Mouse (Mus musculus): ENCODE measurements around the gene Pip4k2b. TPM values are rescaled to one million over a fixed set of nuclear protein-coding genes. Genes with fewer than 3 reads are reported as not detected.
A peak's percentile ranks its signal among the peaks of the same experiment; 100 is the strongest.

Pip4k2b gene
- polyA plus RNA-seq, 1 experiment = 30.1 TPM

DNA sequence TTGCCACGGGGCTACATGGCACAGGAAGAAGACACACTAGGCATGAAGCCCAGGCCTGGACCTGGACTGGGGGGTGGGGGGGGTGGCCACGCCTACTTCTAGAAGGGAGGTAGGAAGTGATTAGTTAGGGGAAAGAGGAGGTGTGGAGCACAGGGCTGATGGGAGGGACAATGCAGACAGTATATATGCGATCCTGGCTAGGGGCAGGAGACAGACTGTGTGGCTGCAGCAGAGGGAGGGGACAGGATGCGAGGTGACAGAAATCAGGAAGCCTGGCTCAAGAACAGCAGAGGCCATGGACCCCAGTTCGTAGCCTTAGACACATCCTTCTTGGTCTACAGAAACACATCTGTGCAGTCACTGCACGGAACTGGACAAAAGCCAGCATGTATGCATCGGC, 20.8 kb downstream of the Pip4k2b start:
- H3K79me2 ChIP-seq (ENCODE audit: control insufficient read depth, insufficient read depth) = no peaks in the 10 kb centered on the region

DNA sequence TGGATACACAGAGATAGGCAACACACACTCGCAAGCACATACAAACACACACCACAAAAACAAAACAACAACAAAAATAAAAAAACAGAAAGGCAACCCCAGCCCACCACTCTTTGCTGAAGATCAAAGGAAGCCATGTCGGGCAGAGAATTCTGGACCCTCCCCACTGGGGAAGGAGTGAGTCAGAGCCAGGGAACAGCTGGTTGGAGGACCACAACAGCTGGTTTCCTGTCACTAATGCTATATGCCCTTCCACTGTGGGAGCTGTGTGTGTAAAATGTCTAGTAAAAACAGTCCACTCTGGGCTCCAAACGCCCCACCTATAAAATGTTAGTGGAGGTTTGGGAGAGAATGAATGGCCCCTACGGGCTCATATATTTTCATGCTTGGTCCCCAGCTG, 23.2 kb downstream of the Pip4k2b start:
- Histone ChIP-seq H3K4me3 (no peak overlapping the region), H3ac (ENCODE audit: control insufficient read depth, insufficient read length) (no peak overlapping the region), H3K79me2 (ENCODE audit: control insufficient read depth, insufficient read depth) (no peaks in the 10 kb centered on the region), H3K36me3 (ENCODE audit: control insufficient read depth, insufficient read depth) (peaks cover 41% of the 10 kb centered on the region), H3K4me2 (ENCODE audit: low read depth) (no peak overlapping the region), H3K27me3 (ENCODE audit: control insufficient read depth, insufficient read depth, insufficient read length) (no peaks in the 10 kb centered on the region)
- peak in 2 of 3 experiments; percentile 43 to 64 for TF ChIP-seq MYOD1 (IDR thresholded peaks at IDR 0.05; ENCODE audit: control insufficient read depth in 1 of 3, insufficient read length in 2 of 3, low read depth in 2 of 3)
- TF ChIP-seq TCF3 (IDR thresholded peaks at IDR 0.05; ENCODE audit: insufficient read length, low read depth) = no peak
- no peak for TF ChIP-seq TCF12 (IDR thresholded peaks at IDR 0.05; ENCODE audit: insufficient read depth, poor library complexity, severe bottlenecking)
- peak in 1 of 3 experiments; percentile 32 for TF ChIP-seq MYOG (IDR thresholded peaks at IDR 0.05; ENCODE audit: control insufficient read depth in 1 of 3, insufficient read depth in 1 of 3, insufficient read length in 2 of 3, low read depth in 2 of 3)
- TF ChIP-seq REST (IDR thresholded peaks at IDR 0.05; ENCODE audit: insufficient read depth, insufficient read length) = no peak

More for the DNA sequence above, 20.8 kb downstream of the Pip4k2b start:
- no peak for TF ChIP-seq REST (IDR thresholded peaks at IDR 0.05; ENCODE audit: insufficient read depth, insufficient read length)
- TF ChIP-seq MAX (IDR thresholded peaks at IDR 0.05; ENCODE audit: low read depth) = no peak
- TF ChIP-seq POLR2A (IDR thresholded peaks at IDR 0.05; ENCODE audit: insufficient read length, low read depth) = no peak
- no peak for TF ChIP-seq MYOD1 (IDR thresholded peaks at IDR 0.05; ENCODE audit: control insufficient read depth in 1 of 3, insufficient read length in 2 of 3, low read depth in 2 of 3)
- no peak for TF ChIP-seq SRF (IDR thresholded peaks at IDR 0.05; ENCODE audit: control insufficient read depth, insufficient read length, low read depth)
- no peak for TF ChIP-seq CEBPB (IDR thresholded peaks at IDR 0.05; ENCODE audit: insufficient read depth, poor library complexity, severe bottlenecking)
- no peak for TF ChIP-seq USF1 (IDR thresholded peaks at IDR 0.05; ENCODE audit: low read depth)
- TF ChIP-seq TCF3 (IDR thresholded peaks at IDR 0.05; ENCODE audit: insufficient read length, low read depth) = no peak
- Histone ChIP-seq H3K4me3 (no peak overlapping the region), H3K36me3 (ENCODE audit: control insufficient read depth, insufficient read depth) (peaks cover 36% of the 10 kb centered on the region), H3ac (ENCODE audit: control insufficient read depth, insufficient read length) (no peak overlapping the region), H3K4me2 (ENCODE audit: low read depth) (no peak overlapping the region), H3K27me3 (ENCODE audit: control insufficient read depth, insufficient read depth, insufficient read length) (no peaks in the 10 kb centered on the region)

DNA sequence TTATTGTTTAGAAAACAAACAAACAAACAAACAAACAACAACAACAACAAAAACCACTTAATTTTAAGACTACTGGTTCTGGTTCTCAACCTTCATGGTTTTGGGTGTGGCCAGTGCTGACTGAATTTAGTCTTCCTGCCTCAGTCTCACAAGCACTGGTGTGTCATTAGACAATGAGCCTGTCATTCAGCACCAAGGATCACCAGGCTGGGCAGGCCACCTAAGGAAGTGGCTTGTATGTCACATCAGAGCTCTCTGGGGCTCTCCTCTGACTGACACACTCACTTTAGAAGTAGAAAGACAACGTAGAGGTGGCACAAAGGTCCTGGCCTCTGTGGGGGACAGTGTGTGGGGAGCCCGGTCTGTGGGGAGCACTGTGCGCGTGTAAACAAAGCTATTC, 25.5 kb downstream of the Pip4k2b start:
- peaks cover 24% of the 10 kb centered on the region for H3K36me3 ChIP-seq (ENCODE audit: control insufficient read depth, insufficient read depth)
- TF ChIP-seq REST (IDR thresholded peaks at IDR 0.05; ENCODE audit: insufficient read depth, insufficient read length) (no peak), POLR2AphosphoS2 (IDR thresholded peaks at IDR 0.05; ENCODE audit: insufficient read length, low read depth) (no peak), MYOG (IDR thresholded peaks at IDR 0.05; ENCODE audit: control insufficient read depth in 1 of 3, insufficient read depth in 1 of 3, insufficient read length in 2 of 3, low read depth in 2 of 3) (no peak), POLR2A (IDR thresholded peaks at IDR 0.05; ENCODE audit: insufficient read length, low read depth) (no peak), MAX (IDR thresholded peaks at IDR 0.05; ENCODE audit: low read depth) (no peak), TCF12 (IDR thresholded peaks at IDR 0.05; ENCODE audit: insufficient read depth, poor library complexity, severe bottlenecking) (no peak)
- H3ac ChIP-seq (ENCODE audit: control insufficient read depth, insufficient read length) = no peak overlapping the region
- no peaks in the 10 kb centered on the region for H3K27me3 ChIP-seq (ENCODE audit: control insufficient read depth, insufficient read depth, insufficient read length)
- no peak overlapping the region for H3K4me3 ChIP-seq
- no peaks in the 10 kb centered on the region for H3K79me2 ChIP-seq (ENCODE audit: control insufficient read depth, insufficient read depth)
- H3K4me2 ChIP-seq (ENCODE audit: low read depth) = no peak overlapping the region

DNA sequence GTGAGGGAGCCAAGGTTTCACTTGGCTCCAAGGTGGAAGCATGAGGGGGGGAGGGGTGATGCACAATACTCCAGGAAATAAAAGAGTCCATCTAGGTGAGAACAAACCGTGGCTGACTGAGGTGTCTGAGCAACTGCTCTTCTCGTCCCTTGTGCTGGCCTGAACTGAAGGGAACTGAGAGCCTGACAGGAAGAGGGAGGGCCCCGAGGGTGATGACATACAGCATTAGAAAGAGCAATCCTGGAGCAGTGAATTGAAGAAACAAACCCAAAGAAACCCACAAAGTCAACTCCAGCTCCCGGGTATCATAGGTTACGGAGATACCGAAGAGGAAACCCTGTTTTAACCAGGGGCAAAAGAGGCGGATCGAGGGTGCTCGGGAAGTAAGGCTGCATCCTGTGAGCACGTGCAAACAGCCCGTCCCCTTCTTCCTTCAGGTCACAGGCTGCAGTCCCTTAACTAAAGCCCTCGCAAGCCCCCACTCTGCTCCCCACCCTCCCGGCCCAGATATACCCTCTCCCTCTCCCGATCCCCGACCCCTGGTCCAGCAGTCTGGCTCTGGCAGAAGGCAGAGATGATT, 26.1 kb downstream of the Pip4k2b start:
- TF ChIP-seq REST (IDR thresholded peaks at IDR 0.05; ENCODE audit: insufficient read depth, insufficient read length) = no peak
- peak; percentile 92 for TF ChIP-seq CEBPB (IDR thresholded peaks at IDR 0.05; ENCODE audit: insufficient read depth, poor library complexity, severe bottlenecking)
- Histone ChIP-seq H3K36me3 (ENCODE audit: control insufficient read depth, insufficient read depth) (peaks cover 30% of the 10 kb centered on the region), H3K4me2 (ENCODE audit: low read depth) (no peak overlapping the region), H3K79me2 (ENCODE audit: control insufficient read depth, insufficient read depth) (no peaks in the 10 kb centered on the region), H3K4me3 (no peak overlapping the region), H3ac (ENCODE audit: control insufficient read depth, insufficient read length) (no peak overlapping the region), H3K27me3 (ENCODE audit: control insufficient read depth, insufficient read depth, insufficient read length) (no peaks in the 10 kb centered on the region)

DNA sequence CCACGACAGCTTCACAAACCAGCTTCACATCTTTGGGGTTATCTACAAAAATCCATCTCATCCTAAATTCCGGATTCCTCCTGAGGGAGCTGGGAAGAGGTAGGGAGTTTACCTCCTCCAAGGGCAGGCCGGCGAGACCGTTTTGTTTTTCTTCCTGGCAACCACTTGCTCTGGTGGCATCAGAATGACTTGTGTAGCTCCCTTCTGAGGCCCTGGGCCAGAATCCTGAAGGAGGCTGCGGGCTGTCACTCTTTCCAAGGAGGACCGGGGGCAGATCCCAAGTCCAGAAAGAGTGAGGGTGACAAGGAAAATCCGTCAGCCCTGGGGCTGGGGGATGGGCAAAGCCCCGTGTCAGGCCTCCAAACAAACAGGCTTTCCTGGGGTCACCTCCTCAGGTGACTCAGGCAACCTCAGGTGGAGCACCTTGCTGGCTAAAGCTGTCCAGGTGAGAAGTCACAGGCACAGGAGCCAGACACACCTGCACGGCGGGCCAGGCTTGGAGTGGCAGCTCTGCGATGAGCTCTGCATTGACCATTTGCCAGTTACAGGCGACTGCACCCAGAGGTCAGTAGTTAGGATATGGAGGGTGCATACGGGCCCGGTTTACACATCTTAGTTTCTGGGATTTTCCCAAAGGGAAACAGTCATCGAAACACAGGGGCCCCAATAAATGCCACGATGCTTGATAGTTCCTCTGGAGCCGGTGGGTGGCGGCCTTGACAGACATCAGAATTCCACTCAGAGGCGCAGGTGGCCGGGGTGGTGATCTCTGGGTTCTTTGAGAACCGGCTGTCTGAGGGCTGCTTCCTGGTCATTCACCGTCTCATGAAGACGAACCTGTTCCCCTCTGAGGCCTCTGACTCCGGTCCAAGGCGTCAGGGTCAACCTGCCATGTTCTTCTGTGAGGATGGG, 26.9 kb downstream of the Pip4k2b start:
- H3K4me3 ChIP-seq = no peak overlapping the region
- H3ac ChIP-seq (ENCODE audit: control insufficient read depth, insufficient read length) = no peak overlapping the region
- H3K79me2 ChIP-seq (ENCODE audit: control insufficient read depth, insufficient read depth) = no peaks in the 10 kb centered on the region
- H3K36me3 ChIP-seq (ENCODE audit: control insufficient read depth, insufficient read depth) = peaks cover 36% of the 10 kb centered on the region
- no peak overlapping the region for H3K4me2 ChIP-seq (ENCODE audit: low read depth)
- no peaks in the 10 kb centered on the region for H3K27me3 ChIP-seq (ENCODE audit: control insufficient read depth, insufficient read depth, insufficient read length)
- TF ChIP-seq E2F4 (IDR thresholded peaks at IDR 0.05; ENCODE audit: insufficient read depth) (no peak), POLR2A (IDR thresholded peaks at IDR 0.05; ENCODE audit: insufficient read length, low read depth) (no peak), USF1 (IDR thresholded peaks at IDR 0.05; ENCODE audit: low read depth) (no peak), TCF12 (IDR thresholded peaks at IDR 0.05; ENCODE audit: insufficient read depth, poor library complexity, severe bottlenecking) (no peak), MAX (IDR thresholded peaks at IDR 0.05; ENCODE audit: low read depth) (no peak), POLR2AphosphoS2 (IDR thresholded peaks at IDR 0.05; ENCODE audit: insufficient read length, low read depth) (no peak), TCF3 (IDR thresholded peaks at IDR 0.05; ENCODE audit: insufficient read length, low read depth) (no peak), REST (IDR thresholded peaks at IDR 0.05; ENCODE audit: insufficient read depth, insufficient read length) (no peak), CEBPB (IDR thresholded peaks at IDR 0.05; ENCODE audit: insufficient read depth, poor library complexity, severe bottlenecking) (no peak), MYOG (IDR thresholded peaks at IDR 0.05; ENCODE audit: control insufficient read depth in 1 of 3, insufficient read depth in 1 of 3, insufficient read length in 2 of 3, low read depth in 2 of 3) (no peak), SRF (IDR thresholded peaks at IDR 0.05; ENCODE audit: control insufficient read depth, insufficient read length, low read depth) (no peak), MYOD1 (IDR thresholded peaks at IDR 0.05; ENCODE audit: control insufficient read depth in 1 of 3, insufficient read length in 2 of 3, low read depth in 2 of 3) (no peak)

Data from myocyte (in vitro differentiated cells).